In genomic region chr2:26935286-26935685, GRCm38 (mm10) we compare ENCODE assay signal across 1 mouse cellular context.
TF ChIP-seq lines count a peak whose summit lies in the region.

No protein-coding gene starts in this region.

TF ChIP-seq in MEL, 35 proteins besides CTCF, POLR2A, EP300 and RAD21 (continued from another document):
- no peak for TF ChIP-seq ZKSCAN1 (IDR thresholded peaks at IDR 0.05; ENCODE audit: low read depth, low read length)
- TF ChIP-seq TCF12 (IDR thresholded peaks at IDR 0.05; ENCODE audit: low read depth, low read length), result no peak
